26 mouse cellular contexts compared by ENCODE assay signal in genomic region chr13:21250074-21250681, GRCm38 (mm10). TPM values are rescaled to one million over a fixed set of nuclear protein-coding genes. Genes with fewer than 3 reads are reported as not detected.
DNase-seq lines count a peak whose midpoint lies in the region; ATAC-seq and TF ChIP-seq lines count a peak whose summit lies in the region.
"Had no signal": no experiment of that assay in that cellular context is flagged by ENCODE, and none has a peak within 500 bp of the region (broad histone marks: within the 10 kb centered on the region; RNA-seq: fewer than 3 reads in every experiment).

No protein-coding gene starts in this region.

- H3K4me1 ChIP-seq in liver, postnatal 0 days (ENCODE audit: insufficient read depth): peaks cover 7% of the 10 kb centered on the region
- H3K4me1 ChIP-seq in embryonic facial prominence, embryonic 11.5 days (ENCODE audit: control insufficient read depth, insufficient read depth, low read length): no peaks in the 10 kb centered on the region
- H3K4me1 ChIP-seq: midbrain, embryonic 12.5 days; neural tube, embryonic 15.5 days had no signal

- TF ChIP-seq CTCF in liver, postnatal 0 days (IDR thresholded peaks at IDR 0.05; ENCODE audit: low read depth): no peak

- H3K9me3 ChIP-seq in liver, postnatal 0 days (ENCODE audit: low read length): no peaks in the 10 kb centered on the region
- H3K9me3 ChIP-seq in embryonic facial prominence, embryonic 11.5 days (replicated peaks; ENCODE audit: control insufficient read depth, low read length): no peaks in the 10 kb centered on the region
- H3K9me3 ChIP-seq: midbrain, embryonic 12.5 days; neural tube, embryonic 15.5 days had no signal

- H3K27me3 ChIP-seq in liver, postnatal 0 days (ENCODE audit: insufficient read depth, low read length): peaks cover 10% of the 10 kb centered on the region; the same call in 1 of the 2 replicates
- peaks cover 3% of the 10 kb centered on the region; the same call in 1 of the 2 replicates for H3K27me3 ChIP-seq in embryonic facial prominence, embryonic 11.5 days (ENCODE audit: control insufficient read depth, insufficient read depth, low read length)
- H3K27me3 ChIP-seq: Patski had no signal

- H3K9ac ChIP-seq in liver, postnatal 0 days (replicated peaks): no peak overlapping the region
- H3K9ac ChIP-seq in embryonic facial prominence, embryonic 11.5 days (replicated peaks; ENCODE audit: low read length): no peak overlapping the region
- H3K9ac ChIP-seq: midbrain, embryonic 12.5 days; neural tube, embryonic 15.5 days had no signal

- 47% methylated on average over 9 of the region's 9 CpGs for WGBS in liver, postnatal 0 days (ENCODE audit: insufficient replicate concordance)
- WGBS in embryonic facial prominence, embryonic 11.5 days: 33% methylated on average over 9 of the region's 9 CpGs

- no peak overlapping the region for H3K4me2 ChIP-seq in liver, postnatal 0 days (ENCODE audit: low read depth, low read length)
- no peak overlapping the region for H3K4me2 ChIP-seq in embryonic facial prominence, embryonic 11.5 days (ENCODE audit: low read depth, low read length)
- H3K4me2 ChIP-seq: midbrain, embryonic 12.5 days; neural tube, embryonic 15.5 days had no signal

- H3K27ac ChIP-seq in liver, postnatal 0 days (ENCODE audit: low read depth): no peak overlapping the region
- no peak overlapping the region for H3K27ac ChIP-seq in embryonic facial prominence, embryonic 11.5 days (replicated peaks; ENCODE audit: low read depth, low read length)
- H3K27ac ChIP-seq: gastrocnemius, adult 2 months; kidney, postnatal 0 days; midbrain, embryonic 12.5 days; neural tube, embryonic 15.5 days had no signal

- TF ChIP-seq EP300 in liver, postnatal 0 days (IDR thresholded peaks at IDR 0.05; ENCODE audit: low read depth): no peak

- H3K36me3 ChIP-seq in liver, postnatal 0 days (replicated peaks; ENCODE audit: insufficient read depth, low read length): no peaks in the 10 kb centered on the region
- no peaks in the 10 kb centered on the region for H3K36me3 ChIP-seq in embryonic facial prominence, embryonic 11.5 days (replicated peaks; ENCODE audit: control insufficient read depth, insufficient read depth, low read depth, low read length)
- H3K36me3 ChIP-seq: midbrain, embryonic 12.5 days; neural tube, embryonic 15.5 days had no signal

- ATAC-seq in liver, postnatal 0 days: no peak
- ATAC-seq in embryonic facial prominence, embryonic 11.5 days (replicated peaks; ENCODE audit: insufficient number of reproducible peaks, low FRiP score, low TSS enrichment, low read depth): no peak
- no peak for ATAC-seq in megakaryocyte, adult 5-6 weeks (ENCODE audit: poor library complexity, severe bottlenecking)
- ATAC-seq: forebrain, embryonic 16.5 days; hindbrain, embryonic 16.5 days; intestine, postnatal 0 days; Patski had no signal

- no peak overlapping the region for H3K4me3 ChIP-seq in liver, postnatal 0 days (ENCODE audit: low read depth, low read length)
- no peak overlapping the region for H3K4me3 ChIP-seq in embryonic facial prominence, embryonic 11.5 days (ENCODE audit: low read depth, low read length)
- H3K4me3 ChIP-seq: erythroblast, embryonic 14.5 days; gastrocnemius, adult 2 months; midbrain, embryonic 12.5 days; neural tube, embryonic 15.5 days had no signal

- DNase-seq in liver: peak; percentile 64
- DNase-seq in liver, postnatal 0 days: no peak
- DNase-seq in MN1 (ENCODE audit: low spot score): peak; percentile 45
- DNase-seq in embryonic facial prominence, embryonic 11.5 days (ENCODE audit: low spot score): peak; percentile 44
- no peak for DNase-seq in gastrocnemius, postnatal 10 days
- DNase-seq in frontal cortex, postnatal 14 days (ENCODE audit: low spot score in 2 of 2): no peak
- DNase-seq: adrenal gland, postnatal 36 days; cerebellum, adult 2 months; gastrocnemius, adult 2 months; heart, postnatal 14 days; lung, postnatal 36 days; thymus, postnatal 4 days had no signal

RNA-seq across cellular contexts. Expression of gene Gpx5, which starts 42.4 kb away (rescaled TPM):
- not detected in 2 replicates for polyA plus RNA-seq in liver, postnatal 0 days (2015; fragmentation: Nextera tagmentation; extraction: Ambion mirVana)
- not detected in 2 replicates for polyA plus RNA-seq in embryonic facial prominence, embryonic 11.5 days (2014; fragmentation: Nextera tagmentation; extraction: Ambion mirVana)
- total RNA-seq in megakaryocyte, adult 5-6 weeks (2015): not detected in 2 replicates
- total RNA-seq in megakaryocyte, adult 5-6 weeks (2017): not detected in 2 replicates
- total RNA-seq in gastrocnemius, postnatal 10 days (2021): not detected
- total RNA-seq: adrenal gland, postnatal 36 days; gastrocnemius, adult 2 months; heart, adult 8-10 months; heart, postnatal 14 days; layer of hippocampus, adult 18-20 months; left cerebral cortex, postnatal 36 days had no signal
- polyA plus RNA-seq: cerebellum, adult 2 months; erythroblast, embryonic 14.5 days; forebrain, embryonic 16.5 days; hindbrain, embryonic 16.5 days; intestine, postnatal 0 days; kidney, postnatal 0 days; liver, embryonic 16.5 days; midbrain, embryonic 12.5 days; neural tube, embryonic 15.5 days; Patski; small intestine, adult 2 months had no signal

Comparison
In these comparisons a context has a peak if more than half of its experiments do, and no peak if none do; other contexts are left out.
1. DNase-seq: peak in liver (single experiment), MN1 (single experiment) and embryonic facial prominence, embryonic 11.5 days (single experiment); none in liver, postnatal 0 days (single experiment), gastrocnemius, postnatal 10 days (single experiment) and frontal cortex, postnatal 14 days (0 of 2).